Mouse (Mus musculus) stomach, embryonic 16.5 days (tissue): ENCODE data around the gene AI837181. TPM values are rescaled to one million over a fixed set of nuclear protein-coding genes. Genes with fewer than 3 reads are reported as not detected.

Experiments used
- ATAC-seq: fragments of 200-750 bp; cut with Nextera tagmentation; 2 replicates; pipeline ENCODE4 v1.8.0; 2017; ENCODE audit warnings: moderate number of reproducible peaks, moderate TSS enrichment; ENCODE audit not compliant: insufficient read depth, low FRiP score
- H3K27ac ChIP-seq: fragments of 300-500 bp; sonication (generic); 2 replicates; pipeline ENCODE4 v1.5.1; 2014; ENCODE audit warnings: low read length
- H3K27me3 ChIP-seq: fragments of 300-500 bp; sonication (generic); 2 replicates; pipeline ENCODE4 v1.6.1; 2014; ENCODE audit warnings: low read length, control low read depth, mixed read lengths; ENCODE audit not compliant: control insufficient read depth, insufficient read depth
- H3K36me3 ChIP-seq: fragments of 300-500 bp; sonication (generic); 2 replicates; pipeline ENCODE4 v1.6.1; 2014; ENCODE audit warnings: low read length; ENCODE audit not compliant: control insufficient read depth, insufficient read depth
- H3K4me1 ChIP-seq: fragments of 300-500 bp; sonication (generic); 2 replicates; pipeline ENCODE4 v1.6.1; 2014; ENCODE audit warnings: low read length, control low read depth, mixed read lengths; ENCODE audit not compliant: control insufficient read depth, insufficient read depth
- H3K4me2 ChIP-seq: fragments of 300-500 bp; sonication (generic); 2 replicates; pipeline ENCODE4 v1.6.1; 2014; ENCODE audit warnings: low read depth, low read length, mixed read lengths
- H3K4me3 ChIP-seq: fragments of 300-500 bp; sonication (generic); replicated peaks from 2 replicates; pipeline ENCODE4 v1.5.1; 2014; ENCODE audit warnings: mild to moderate bottlenecking, low read length
- H3K9ac ChIP-seq: fragments of 300-500 bp; sonication (generic); 2 replicates; pipeline ENCODE4 v1.6.1; 2014; ENCODE audit warnings: low read length
- H3K9me3 ChIP-seq: fragments of 300-500 bp; sonication (generic); replicated peaks from 2 replicates; pipeline ENCODE4 v1.6.1; 2016; ENCODE audit warnings: low read length, control low read depth; ENCODE audit not compliant: control insufficient read depth
- WGBS: fragments of 180-500 bp; shearing (Covaris S2); extraction: QIAGEN DNeasy Blood & Tissue Kit; methylation state at CpG from one replicate; pipeline ENCODE4 v1.1.7; 2014; 5-methylcytosine and 5-hydroxymethylcytosine counted together
- polyA plus RNA-seq: library from polyadenylated mRNA; unstranded; fragments of >200 nt; fragmentation: Nextera tagmentation; extraction: Ambion mirVana; gene quantifications from 2 replicates; pipeline ENCODE4 v1.2.1, GENCODE M21; 2015

Gene AI837181
- polyA plus RNA-seq, 1 experiment from 2014 or later = 14.3 TPM

DNA sequence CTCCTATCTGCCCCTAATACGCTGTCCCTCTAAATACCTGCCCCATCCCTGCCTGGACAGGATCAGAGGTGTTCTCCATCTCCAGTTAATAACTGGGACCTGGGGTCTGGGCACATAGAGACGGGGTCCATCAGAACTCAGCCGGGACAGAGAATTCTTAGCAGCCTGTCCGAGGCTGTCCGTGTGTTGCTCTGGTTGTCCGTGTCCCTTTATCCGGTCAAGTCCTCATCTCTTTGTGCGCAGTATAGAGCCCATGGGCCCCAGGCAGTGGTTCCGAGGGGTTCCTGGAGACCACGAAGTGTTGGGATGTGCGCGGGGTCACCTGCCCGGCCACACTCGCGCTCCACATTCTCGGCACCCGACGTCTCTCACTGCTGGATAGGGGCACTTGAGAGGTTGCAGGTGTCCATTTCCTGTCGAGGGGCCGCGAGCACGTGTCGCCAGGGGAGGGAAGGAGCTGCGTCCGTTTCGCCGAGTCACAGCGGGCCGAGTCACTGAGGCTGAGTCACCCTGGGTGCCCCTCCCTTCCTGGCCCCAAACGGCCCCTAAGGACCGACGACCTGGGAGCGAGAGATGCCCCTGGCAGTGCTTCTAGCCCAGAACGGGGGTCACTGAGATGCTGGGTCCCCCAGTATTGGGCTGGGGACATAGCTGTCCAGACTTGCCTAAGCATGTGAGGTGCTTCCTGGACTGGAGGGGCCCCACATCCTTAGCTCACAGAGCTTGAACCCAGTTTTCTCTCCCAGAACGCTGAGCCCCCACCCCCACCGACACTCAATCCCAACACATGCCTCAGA is 23.6 kb downstream of the AI837181 start:
- Histone ChIP-seq H3K4me3 (peak overlapping the region; percentile 57), H3K9ac (peak overlapping the region; percentile 30; the same call in 1 of the 2 replicates), H3K27ac (no peak overlapping the region), H3K9me3 (no peaks in the 10 kb centered on the region), H3K36me3 (no peaks in the 10 kb centered on the region), H3K27me3 (peaks cover 36% of the 10 kb centered on the region), H3K4me1 (peaks cover 15% of the 10 kb centered on the region), H3K4me2 (peak overlapping the region; percentile 99)
- WGBS = 5% methylated on average over 36 of the region's 36 CpGs
- no peak for ATAC-seq

DNA sequence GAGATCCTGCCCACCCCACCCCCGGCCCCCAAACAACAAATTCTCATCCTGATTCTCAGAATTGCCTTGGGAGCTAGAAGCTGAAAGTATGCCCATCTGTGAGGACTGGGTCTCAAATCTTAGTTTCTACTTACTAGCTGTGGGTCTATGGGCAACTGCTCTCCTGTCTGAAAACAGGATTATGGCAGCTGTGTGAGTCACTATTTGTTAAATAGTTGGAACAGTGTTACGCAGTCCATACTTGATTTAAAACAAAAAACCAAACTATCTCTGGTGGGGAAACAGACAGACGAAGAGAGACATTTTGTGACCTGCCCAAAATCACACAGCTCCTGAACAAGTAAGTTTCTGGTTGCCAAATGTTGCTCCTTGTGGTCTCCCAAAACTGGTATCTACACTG is 24.7 kb downstream of the AI837181 start:
- peaks cover 36% of the 10 kb centered on the region for H3K27me3 ChIP-seq
- WGBS = 69% methylated on average over 3 of the region's 3 CpGs
- no peak for ATAC-seq
- H3K4me3 ChIP-seq = no peak overlapping the region
- peaks cover 15% of the 10 kb centered on the region for H3K4me1 ChIP-seq
- H3K36me3 ChIP-seq = no peaks in the 10 kb centered on the region
- no peak overlapping the region for H3K9ac ChIP-seq
- H3K27ac ChIP-seq = no peak overlapping the region
- H3K9me3 ChIP-seq = no peaks in the 10 kb centered on the region
- H3K4me2 ChIP-seq = no peak overlapping the region

DNA sequence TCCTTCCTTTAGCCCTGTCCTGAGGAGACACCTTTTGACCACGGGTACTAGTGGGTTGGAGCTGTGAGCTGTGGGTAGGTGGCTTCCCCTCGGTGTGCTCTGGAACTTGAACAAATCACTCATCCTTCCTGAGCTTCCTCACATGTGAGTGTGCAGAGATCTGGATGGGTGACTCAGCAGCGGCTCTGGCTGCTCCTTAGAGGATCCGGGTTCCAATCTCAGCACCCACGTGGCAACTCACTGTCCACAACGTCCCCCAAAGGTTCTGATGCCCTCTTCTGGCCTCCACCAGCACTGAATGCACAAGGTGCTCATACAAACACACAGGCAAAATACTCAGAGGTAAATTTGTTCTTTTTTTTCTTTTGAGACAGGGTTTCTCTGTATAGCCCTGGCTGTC is 26.8 kb downstream of the AI837181 start:
- ATAC-seq = no peak
- H3K9ac ChIP-seq = no peak overlapping the region
- no peaks in the 10 kb centered on the region for H3K9me3 ChIP-seq
- H3K27ac ChIP-seq = no peak overlapping the region
- H3K4me3 ChIP-seq = no peak overlapping the region
- peaks cover 32% of the 10 kb centered on the region for H3K27me3 ChIP-seq
- H3K4me2 ChIP-seq = no peak overlapping the region
- H3K4me1 ChIP-seq = peaks cover 33% of the 10 kb centered on the region
- WGBS = 74% methylated on average over 6 of the region's 6 CpGs
- no peaks in the 10 kb centered on the region for H3K36me3 ChIP-seq

DNA sequence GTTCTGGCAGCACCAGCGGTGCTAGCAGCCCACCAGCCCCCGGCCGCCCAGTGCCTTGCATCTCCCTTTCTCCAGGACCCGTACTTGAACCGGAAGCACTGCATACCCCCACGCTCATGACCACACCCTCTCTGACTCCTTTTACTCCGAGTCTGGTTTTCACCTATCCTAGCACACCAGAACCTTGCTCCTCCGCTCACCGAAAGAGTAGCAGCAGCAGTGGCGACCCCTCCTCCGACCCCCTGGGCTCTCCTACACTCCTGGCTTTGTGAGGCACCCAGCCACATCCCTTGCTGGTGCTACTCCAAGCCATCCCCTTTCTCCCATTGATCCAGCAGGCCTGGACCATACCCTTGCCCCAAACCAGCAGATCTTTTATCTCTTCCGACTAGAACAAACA is 30.1 kb downstream of the AI837181 start:
- WGBS = 75% methylated on average over 12 of the region's 12 CpGs
- ATAC-seq = no peak
- H3K27ac ChIP-seq = no peak overlapping the region
- peak overlapping the region; percentile 83 for H3K4me2 ChIP-seq
- H3K4me1 ChIP-seq = peaks cover 29% of the 10 kb centered on the region
- peak overlapping the region; percentile 75 for H3K4me3 ChIP-seq
- peak overlapping the region; percentile 88; the same call in 1 of the 2 replicates for H3K9ac ChIP-seq
- no peaks in the 10 kb centered on the region for H3K9me3 ChIP-seq
- no peaks in the 10 kb centered on the region for H3K36me3 ChIP-seq
- peaks cover 2% of the 10 kb centered on the region for H3K27me3 ChIP-seq

DNA sequence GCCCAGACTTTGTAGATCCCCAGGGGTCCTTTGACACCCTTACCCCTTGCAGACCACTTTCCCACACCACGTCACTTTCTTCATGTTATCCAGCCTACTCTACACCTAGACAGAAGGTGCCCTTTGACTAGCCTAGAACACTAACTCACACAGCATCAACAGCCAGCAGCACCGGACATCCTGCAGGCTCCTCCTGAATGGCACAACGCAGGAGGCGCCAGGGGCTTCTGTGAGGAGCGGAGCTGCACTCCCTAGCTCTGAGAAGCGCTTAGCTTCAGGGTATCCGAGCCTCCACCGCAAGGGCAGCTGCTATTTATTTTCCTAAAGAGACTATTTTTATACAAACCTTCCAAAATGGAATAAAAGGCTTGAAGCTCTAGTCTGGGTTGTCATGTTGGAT is 30.6 kb downstream of the AI837181 start:
- 55% methylated on average over 8 of the region's 8 CpGs for WGBS
- Histone ChIP-seq H3K4me1 (peaks cover 30% of the 10 kb centered on the region), H3K27ac (no peak overlapping the region), H3K4me2 (peak overlapping the region; percentile 83), H3K4me3 (peak overlapping the region; percentile 75), H3K36me3 (no peaks in the 10 kb centered on the region), H3K27me3 (no peaks in the 10 kb centered on the region), H3K9me3 (no peaks in the 10 kb centered on the region), H3K9ac (peak overlapping the region; percentile 88)
- ATAC-seq = no peak

DNA sequence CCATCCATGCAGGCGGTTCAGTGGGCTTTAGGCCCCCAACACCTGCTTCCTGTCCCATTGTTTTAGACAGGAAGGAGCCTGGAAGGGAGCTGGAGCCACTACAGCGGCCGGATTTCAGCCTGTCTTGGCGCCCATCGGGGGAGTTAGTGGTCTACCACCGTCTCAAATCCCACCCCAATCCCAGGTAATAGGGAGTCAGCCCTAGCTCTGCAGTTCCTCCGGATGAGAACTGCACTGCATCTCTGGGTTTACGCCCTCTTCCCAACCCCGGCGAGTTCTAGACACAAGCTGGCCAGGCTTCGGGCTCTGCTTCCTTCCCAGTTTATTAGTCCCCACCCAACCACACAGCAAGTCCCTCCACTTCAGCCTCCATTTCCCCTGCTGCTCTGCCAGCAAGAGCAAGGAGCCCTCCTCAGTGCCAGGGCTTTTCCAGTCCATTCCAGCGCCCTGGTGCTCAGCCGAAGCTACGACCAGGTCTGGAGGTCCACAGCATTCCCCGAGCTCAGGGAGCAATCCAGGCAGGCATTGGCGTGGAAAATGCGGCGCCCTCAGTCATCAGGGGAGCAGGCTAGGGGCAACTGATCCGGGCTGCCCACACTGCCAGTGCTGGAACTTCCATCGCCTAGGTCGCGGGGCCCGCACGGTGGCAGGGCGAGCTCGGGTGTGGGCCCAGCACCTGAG is 31.4 kb downstream of the AI837181 start:
- Histone ChIP-seq H3K9ac (peak overlapping the region; percentile 88), H3K4me1 (peaks cover 35% of the 10 kb centered on the region), H3K4me2 (peak overlapping the region; percentile 83), H3K4me3 (peak overlapping the region; percentile 75), H3K27me3 (no peaks in the 10 kb centered on the region), H3K36me3 (no peaks in the 10 kb centered on the region), H3K27ac (peak overlapping the region; percentile 91), H3K9me3 (no peaks in the 10 kb centered on the region)
- ATAC-seq = no peak
- WGBS = 3% methylated on average over 26 of the region's 26 CpGs

DNA sequence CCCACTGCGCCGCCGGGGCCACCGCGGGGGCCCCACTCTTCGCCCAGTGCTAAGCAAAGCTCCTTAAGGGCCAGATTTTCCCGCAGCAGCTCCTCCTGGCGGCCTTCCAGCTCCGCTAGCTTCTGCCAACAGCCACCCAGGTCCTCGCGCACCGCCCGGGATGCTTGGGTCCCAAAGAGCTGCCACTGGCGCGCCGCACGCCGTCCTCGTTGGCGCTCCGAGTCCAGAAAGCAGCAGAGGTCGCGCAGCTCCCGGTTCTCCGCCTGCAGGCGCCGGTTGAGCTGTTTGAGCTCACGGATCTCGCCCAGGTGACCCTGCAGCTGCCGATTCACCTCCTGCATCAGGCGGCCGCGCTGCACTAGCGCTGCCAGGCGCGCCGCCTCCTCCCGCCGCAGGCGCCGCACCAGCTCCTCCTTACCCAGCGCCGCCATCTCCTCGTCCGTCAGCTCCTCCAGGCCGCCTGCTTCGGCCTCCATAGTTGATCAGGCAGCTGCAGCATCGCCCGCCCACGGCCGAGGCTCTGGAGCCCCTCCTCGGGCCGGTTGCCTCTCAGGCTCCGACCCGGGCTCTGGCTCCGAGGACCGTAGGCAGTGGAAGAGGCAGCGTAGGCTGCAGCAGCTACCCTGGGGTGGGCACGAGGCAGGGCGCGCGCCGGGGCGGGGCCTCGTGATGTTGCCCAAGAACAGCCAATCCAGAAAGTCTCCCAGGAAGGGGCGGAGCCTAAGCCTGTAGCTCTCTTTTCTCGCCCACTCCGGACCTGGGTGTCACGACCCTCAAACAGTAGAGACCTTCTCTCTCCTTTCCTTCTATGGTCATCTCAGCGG is 32.2 kb downstream of the AI837181 start:
- Histone ChIP-seq H3K27ac (peak overlapping the region; percentile 91), H3K9me3 (no peaks in the 10 kb centered on the region), H3K36me3 (peaks cover 5% of the 10 kb centered on the region; the same call in 1 of the 2 replicates), H3K27me3 (no peaks in the 10 kb centered on the region), H3K4me2 (peak overlapping the region; percentile 83), H3K9ac (peak overlapping the region; percentile 88), H3K4me3 (peak overlapping the region; percentile 75), H3K4me1 (peaks cover 37% of the 10 kb centered on the region)
- ATAC-seq = peak; percentile 92
- WGBS = under 1% methylated on average over 70 of the region's 70 CpGs

DNA sequence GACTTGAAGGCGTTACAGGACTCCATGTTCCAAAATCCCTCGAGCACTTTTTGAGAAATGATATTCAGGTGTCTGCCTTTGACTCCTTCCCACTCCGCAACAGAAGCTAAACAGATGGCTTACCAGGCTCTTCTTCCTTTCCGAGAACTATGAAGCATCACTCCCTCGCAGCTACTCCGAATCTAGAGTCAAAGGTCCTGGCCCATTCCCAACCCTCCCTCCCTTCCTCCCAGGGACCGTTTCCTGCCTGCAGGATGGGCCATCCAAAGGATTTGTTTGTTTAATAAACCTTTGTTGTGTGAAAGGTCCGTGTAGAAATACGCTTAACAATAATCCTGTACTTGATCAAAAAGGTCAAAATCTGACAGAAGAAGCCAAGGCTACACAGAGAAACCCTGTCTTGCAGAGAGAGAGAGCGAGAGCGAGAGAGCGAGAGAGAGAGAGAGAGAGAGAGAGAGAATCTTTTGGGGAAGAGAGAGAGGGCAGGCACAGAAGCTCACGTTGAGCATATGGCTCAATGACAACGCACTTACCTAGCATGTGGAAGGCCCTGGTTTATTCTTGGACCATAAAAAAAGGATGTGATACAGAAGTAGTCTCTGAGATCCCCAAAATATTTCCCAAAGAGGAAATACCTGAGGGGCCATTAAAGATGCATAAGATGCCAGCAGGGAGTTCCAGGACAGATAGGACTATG is 33.0 kb downstream of the AI837181 start, which contains the start of gene Ccdc85b:
TSS of gene Ccdc85b (minus strand) at position 149 of the 697 bp plus-strand sequence.
- Histone ChIP-seq H3K27me3 (no peaks in the 10 kb centered on the region), H3K4me2 (peak within 1 kb of the TSS; percentile 83), H3K4me1 (peaks cover 37% of the 10 kb centered on the region), H3K4me3 (peak within 1 kb of the TSS; percentile 75), H3K36me3 (peaks cover 7% of the 10 kb centered on the region), H3K27ac (peak within 1 kb of the TSS; percentile 91), H3K9me3 (no peaks in the 10 kb centered on the region), H3K9ac (peak within 1 kb of the TSS; percentile 88)
- 11% methylated on average over 14 of the region's 14 CpGs for WGBS
- ATAC-seq = no peak
